Mouse (Mus musculus): Measurements from ENCODE around the gene Sdhb. TPM values are rescaled to one million over a fixed set of nuclear protein-coding genes. Genes with fewer than 3 reads are reported as not detected.

Sdhb gene
- polyA plus RNA-seq, 1 experiment: 9.3 TPM

DNA sequence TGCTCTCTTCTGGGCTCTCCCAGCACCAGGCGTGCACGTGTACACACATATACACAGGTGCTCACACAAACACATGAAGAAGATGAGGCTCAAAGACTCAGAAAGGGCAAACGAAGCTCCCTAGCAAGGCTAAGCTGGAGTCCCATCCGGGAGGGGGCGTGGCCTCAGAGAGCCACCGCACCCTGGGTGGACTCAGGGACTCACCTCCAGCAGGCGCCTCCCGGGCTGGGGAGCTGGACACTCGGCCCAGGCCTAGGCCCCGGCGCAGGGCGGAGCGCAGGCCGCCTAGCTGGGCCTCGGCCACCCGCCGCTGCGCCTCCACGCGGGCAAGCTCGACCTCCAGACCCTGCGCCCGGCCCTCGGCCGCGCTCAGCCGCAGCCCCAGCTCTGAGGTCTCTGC, 64.0 kb downstream of the Sdhb start:
- Histone ChIP-seq H3K4me3 (replicated peaks) (peak overlapping the region; percentile 17), H3K27me3 (ENCODE audit: control insufficient read depth) (no peaks in the 10 kb centered on the region), H3K4me1 (ENCODE audit: control insufficient read depth) (peaks cover 7% of the 10 kb centered on the region), H3K36me3 (ENCODE audit: control insufficient read depth) (no peaks in the 10 kb centered on the region; the same call in 1 of the 2 replicates), H3K9me3 (ENCODE audit: control insufficient read depth, low read length) (no peaks in the 10 kb centered on the region)
- no peak for TF ChIP-seq GATA1 (IDR thresholded peaks at IDR 0.05; ENCODE audit: low read length)
- no peak for TF ChIP-seq TAL1 (IDR thresholded peaks at IDR 0.05; ENCODE audit: low read length)

Other genes with a start within 250 kb of the Sdhb start
- not detected in 2 replicates for gene Padi6, start 218.6 kb upstream of the Sdhb start, polyA plus RNA-seq (2012)
- 0.88 TPM in 1 of 2 replicates, not detected in the other for gene Padi4, start 187.0 kb upstream of the Sdhb start, polyA plus RNA-seq (2012)
- 0.02 TPM in 1 of 2 replicates, not detected in the other for gene Padi3, start 150.6 kb upstream of the Sdhb start, polyA plus RNA-seq (2012)
- 0.01 TPM in 1 of 2 replicates, not detected in the other for gene Padi1, start 115.4 kb upstream of the Sdhb start, polyA plus RNA-seq (2012)
- 2.4 and 2.6 TPM in 2 replicates for gene Padi2, start 54.9 kb upstream of the Sdhb start, polyA plus RNA-seq (2012)
- 1.1 and 1.5 TPM in 2 replicates for gene Atp13a2, start 25.7 kb downstream of the Sdhb start, polyA plus RNA-seq (2012)
- 0.08 and 0.12 TPM in 2 replicates for gene Mfap2, start 49.2 kb downstream of the Sdhb start, polyA plus RNA-seq (2012)
- gene Crocc, start 99.3 kb downstream of the Sdhb start, polyA plus RNA-seq (2012): 0.49 and 0.50 TPM in 2 replicates
- gene Necap2, start 117.2 kb downstream of the Sdhb start, polyA plus RNA-seq (2012): 22.6 and 25.4 TPM in 2 replicates
- not detected in 2 replicates for gene Spata21, start 127.1 kb downstream of the Sdhb start, polyA plus RNA-seq (2012)
- 10.7 and 11.2 TPM in 2 replicates for gene Szrd1, start 178.6 kb downstream of the Sdhb start, polyA plus RNA-seq (2012)
- 6.2 and 6.5 TPM in 2 replicates for gene Fbxo42, start 186.7 kb downstream of the Sdhb start, polyA plus RNA-seq (2012)